Mouse (Mus musculus): ENCODE data around the gene Rita1.

GRCm38 (mm10) chr5:120579211-120579897, 33.0 kb downstream of the Rita1 start:
- no peak for TF ChIP-seq CTCF (IDR thresholded peaks at IDR 0.05; ENCODE audit: low read depth, low read length)
- TF ChIP-seq GATA2 (IDR thresholded peaks at IDR 0.05; ENCODE audit: borderline replicate concordance, low read depth, low read length), result no peak

All from G1E (cell line).